Mouse (Mus musculus): Measurements from ENCODE around the gene Kif5c. TPM values are rescaled to one million over a fixed set of nuclear protein-coding genes. Genes with fewer than 3 reads are reported as not detected.
A peak's percentile ranks its signal among the peaks of the same experiment; 100 is the strongest.

Kif5c gene
- polyA plus RNA-seq, 1 experiment from 2014 or later, result 96.4 TPM

- Histone ChIP-seq H3K4me3 (ENCODE audit: low read depth, low read length) (no peak overlapping the region), H3K9me3 (ENCODE audit: control insufficient read depth, low read length) (no peaks in the 10 kb centered on the region), H3K27me3 (ENCODE audit: control insufficient read depth, insufficient read depth, low read length) (no peaks in the 10 kb centered on the region), H3K4me2 (no peak overlapping the region), H3K27ac (ENCODE audit: low read depth, low read length) (no peak overlapping the region), H3K36me3 (ENCODE audit: control insufficient read depth, insufficient read depth, low read length) (peaks cover 7% of the 10 kb centered on the region), H3K9ac (ENCODE audit: low read length) (no peak overlapping the region), H3K4me1 (ENCODE audit: control insufficient read depth, insufficient read depth, low read length) (no peaks in the 10 kb centered on the region)
- WGBS, result 21% methylated on average over 7 of the region's 7 CpGs
- peak; percentile 90 for DNase-seq (ENCODE audit: low spot score, missing footprints)
- ATAC-seq (ENCODE audit: low FRiP score), result peak; percentile 81; the same call in 1 of the 2 replicates
Measured at GRCm38 (mm10) chr2:49727199-49727598, 108.1 kb downstream of the Kif5c start.

DNA sequence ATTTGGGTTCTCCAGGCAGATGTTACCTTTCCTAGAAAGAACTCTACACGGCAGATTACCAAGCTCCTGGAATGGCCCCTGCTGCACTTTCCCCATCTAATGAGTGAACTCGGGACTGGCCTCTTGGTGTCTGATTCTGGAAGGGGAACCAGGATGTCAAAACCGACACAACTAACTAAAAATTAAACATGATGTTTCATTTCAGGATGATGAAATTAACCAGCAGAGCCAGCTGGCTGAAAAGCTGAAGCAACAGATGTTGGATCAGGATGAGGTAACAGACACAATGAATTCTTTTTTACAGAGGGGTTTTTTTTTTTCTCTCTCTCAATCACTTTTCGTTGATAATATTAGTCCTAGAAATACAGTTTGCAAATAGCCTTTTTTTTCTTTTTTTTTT lies 108.6 kb downstream of the Kif5c start:
- Histone ChIP-seq H3K36me3 (ENCODE audit: control insufficient read depth, insufficient read depth, low read length) (peaks cover 7% of the 10 kb centered on the region), H3K9ac (ENCODE audit: low read length) (no peak overlapping the region), H3K4me1 (ENCODE audit: control insufficient read depth, insufficient read depth, low read length) (no peaks in the 10 kb centered on the region), H3K4me2 (no peak overlapping the region), H3K9me3 (ENCODE audit: control insufficient read depth, low read length) (no peaks in the 10 kb centered on the region), H3K27ac (ENCODE audit: low read depth, low read length) (no peak overlapping the region), H3K4me3 (ENCODE audit: low read depth, low read length) (no peak overlapping the region), H3K27me3 (ENCODE audit: control insufficient read depth, insufficient read depth, low read length) (no peaks in the 10 kb centered on the region)
- peak; percentile 70 for DNase-seq (ENCODE audit: low spot score, missing footprints)
- WGBS, result 88% methylated on average over 4 of the region's 4 CpGs
- no peak for ATAC-seq (ENCODE audit: low FRiP score)

DNA sequence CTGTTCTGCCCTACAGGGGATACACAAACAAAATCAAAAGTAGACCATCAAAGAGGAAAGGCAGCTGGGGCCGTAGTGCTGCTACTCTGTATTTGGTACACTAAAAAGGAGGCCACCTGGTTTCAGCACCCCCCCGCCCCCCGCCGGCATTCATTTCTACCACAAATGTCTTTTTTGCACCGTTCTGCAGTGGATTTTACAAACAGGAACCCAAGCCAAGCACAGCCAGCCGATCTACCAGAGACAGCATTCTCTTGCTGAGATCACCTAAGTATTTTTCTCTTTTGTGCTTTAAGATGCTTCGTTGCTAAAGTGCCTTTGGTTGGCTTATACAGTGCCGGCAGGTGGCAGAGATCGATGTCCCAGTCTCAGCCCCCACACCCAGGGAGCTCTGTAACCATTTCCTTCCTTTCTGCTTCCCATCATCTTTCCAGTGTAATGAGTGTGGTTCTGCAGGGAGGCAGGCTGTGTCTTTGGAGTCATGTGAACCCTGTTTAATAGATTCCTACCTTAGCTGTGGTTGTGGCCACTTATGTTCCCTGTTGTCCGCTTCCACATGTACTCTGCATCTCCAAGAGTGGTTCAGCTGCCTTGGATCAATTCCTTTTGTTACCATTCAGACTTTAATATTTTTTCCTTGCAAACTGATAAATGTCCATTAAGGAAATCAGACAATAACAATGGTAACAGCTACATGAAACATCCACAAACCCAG lies 110.0 kb downstream of the Kif5c start:
- H3K27ac ChIP-seq (ENCODE audit: low read depth, low read length), result no peak overlapping the region
- DNase-seq (ENCODE audit: low spot score, missing footprints), result no peak
- no peak for ATAC-seq (ENCODE audit: low FRiP score)
- 90% methylated on average over 10 of the region's 10 CpGs for WGBS
- no peaks in the 10 kb centered on the region for H3K4me1 ChIP-seq (ENCODE audit: control insufficient read depth, insufficient read depth, low read length)
- H3K36me3 ChIP-seq (ENCODE audit: control insufficient read depth, insufficient read depth, low read length), result peaks cover 5% of the 10 kb centered on the region
- no peaks in the 10 kb centered on the region for H3K27me3 ChIP-seq (ENCODE audit: control insufficient read depth, insufficient read depth, low read length)
- no peak overlapping the region for H3K4me2 ChIP-seq
- no peak overlapping the region for H3K4me3 ChIP-seq (ENCODE audit: low read depth, low read length)
- no peak overlapping the region for H3K9ac ChIP-seq (ENCODE audit: low read length)
- no peaks in the 10 kb centered on the region for H3K9me3 ChIP-seq (ENCODE audit: control insufficient read depth, low read length)

DNA sequence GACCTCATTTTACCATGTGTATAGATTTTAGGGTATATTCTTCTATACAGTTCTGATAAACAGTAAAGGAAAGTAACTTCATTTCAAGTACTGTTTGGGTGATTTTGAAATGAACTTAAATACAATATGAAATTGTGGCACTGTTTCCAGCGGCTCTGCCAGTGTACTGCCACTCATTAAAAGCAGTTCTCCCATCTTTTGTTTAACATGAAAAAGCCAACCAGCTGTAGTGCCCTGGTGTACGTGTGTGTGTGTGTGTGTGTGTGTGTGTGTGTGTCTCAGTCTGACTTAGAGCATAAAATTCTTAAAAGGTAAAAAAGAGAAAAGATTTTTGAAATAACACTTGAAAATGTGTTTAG lies 110.5 kb downstream of the Kif5c start:
- Histone ChIP-seq H3K27ac (ENCODE audit: low read depth, low read length) (no peak overlapping the region), H3K27me3 (ENCODE audit: control insufficient read depth, insufficient read depth, low read length) (no peaks in the 10 kb centered on the region), H3K4me3 (ENCODE audit: low read depth, low read length) (no peak overlapping the region), H3K4me1 (ENCODE audit: control insufficient read depth, insufficient read depth, low read length) (no peaks in the 10 kb centered on the region), H3K4me2 (no peak overlapping the region), H3K9ac (ENCODE audit: low read length) (no peak overlapping the region), H3K36me3 (ENCODE audit: control insufficient read depth, insufficient read depth, low read length) (peaks cover 4% of the 10 kb centered on the region), H3K9me3 (ENCODE audit: control insufficient read depth, low read length) (no peaks in the 10 kb centered on the region)
- WGBS, result 89% methylated on average over 2 of the region's 2 CpGs
- DNase-seq (ENCODE audit: low spot score, missing footprints), result no peak
- ATAC-seq (ENCODE audit: low FRiP score), result no peak

- no peak overlapping the region for H3K27ac ChIP-seq (ENCODE audit: low read depth, low read length)
- ATAC-seq (ENCODE audit: low FRiP score), result no peak
- no peak overlapping the region for H3K4me3 ChIP-seq (ENCODE audit: low read depth, low read length)
- no peak overlapping the region for H3K9ac ChIP-seq (ENCODE audit: low read length)
- no peak for DNase-seq (ENCODE audit: low spot score, missing footprints)
- no peak overlapping the region for H3K4me2 ChIP-seq
- no peaks in the 10 kb centered on the region for H3K27me3 ChIP-seq (ENCODE audit: control insufficient read depth, insufficient read depth, low read length)
- no peaks in the 10 kb centered on the region for H3K4me1 ChIP-seq (ENCODE audit: control insufficient read depth, insufficient read depth, low read length)
- H3K9me3 ChIP-seq (ENCODE audit: control insufficient read depth, low read length), result no peaks in the 10 kb centered on the region
- H3K36me3 ChIP-seq (ENCODE audit: control insufficient read depth, insufficient read depth, low read length), result peaks cover 4% of the 10 kb centered on the region
- whole genome bisulfite sequencing, result 58% methylated on average over 5 of the region's 5 CpGs
Measured at GRCm38 (mm10) chr2:49730183-49730582, 111.1 kb downstream of the Kif5c start.

DNA sequence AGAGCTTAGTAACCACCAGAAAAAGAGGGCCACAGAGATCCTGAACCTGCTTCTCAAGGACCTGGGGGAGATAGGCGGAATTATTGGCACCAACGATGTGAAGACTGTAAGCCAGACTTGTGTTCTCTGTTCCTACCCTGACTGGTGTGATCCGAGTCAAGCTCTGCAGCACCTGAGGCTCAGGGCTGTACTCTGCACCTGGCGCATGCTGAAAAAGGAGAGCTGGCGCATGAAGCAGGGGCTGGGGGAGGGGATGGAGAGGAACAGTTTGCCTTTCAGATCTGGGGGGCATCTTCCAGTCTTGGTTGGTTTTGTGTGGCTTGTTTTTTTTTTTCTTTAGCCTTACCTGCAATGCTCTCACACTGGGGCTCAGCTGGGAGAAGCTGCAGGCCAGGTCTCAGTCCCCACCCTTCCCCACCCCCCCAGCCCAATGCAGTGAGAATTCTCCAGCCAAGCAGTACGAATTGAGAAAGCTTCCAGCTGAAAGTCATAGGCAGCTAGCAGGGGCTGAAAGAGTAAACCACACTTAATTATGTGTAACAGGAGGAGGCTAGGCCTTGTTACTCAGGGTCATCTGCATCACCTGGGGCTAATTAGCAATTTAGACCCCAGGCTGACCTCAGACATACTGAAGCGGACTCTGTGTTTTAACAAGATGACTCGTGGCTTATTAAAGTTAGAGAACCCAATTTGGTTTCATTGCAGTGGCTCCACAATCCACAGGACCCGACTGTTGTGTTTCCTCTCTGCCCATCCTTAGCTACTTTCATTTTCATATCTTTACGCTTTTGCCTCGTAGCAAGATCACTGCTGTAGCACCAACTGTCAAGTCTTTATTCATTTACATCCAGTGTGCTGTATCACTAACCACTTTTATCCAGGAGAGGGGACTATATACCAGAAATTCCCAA lies 113.9 kb downstream of the Kif5c start:
- H3K9me3 ChIP-seq (ENCODE audit: control insufficient read depth, low read length), result no peaks in the 10 kb centered on the region
- H3K36me3 ChIP-seq (ENCODE audit: control insufficient read depth, insufficient read depth, low read length), result peaks cover 4% of the 10 kb centered on the region
- DNase-seq (ENCODE audit: low spot score, missing footprints), result no peak
- no peak overlapping the region for H3K4me3 ChIP-seq (ENCODE audit: low read depth, low read length)
- H3K27ac ChIP-seq (ENCODE audit: low read depth, low read length), result no peak overlapping the region
- H3K9ac ChIP-seq (ENCODE audit: low read length), result no peak overlapping the region
- no peaks in the 10 kb centered on the region for H3K27me3 ChIP-seq (ENCODE audit: control insufficient read depth, insufficient read depth, low read length)
- WGBS, result 73% methylated on average over 11 of the region's 11 CpGs
- ATAC-seq (ENCODE audit: low FRiP score), result no peak
- H3K4me2 ChIP-seq, result no peak overlapping the region
- H3K4me1 ChIP-seq (ENCODE audit: control insufficient read depth, insufficient read depth, low read length), result no peaks in the 10 kb centered on the region

DNA sequence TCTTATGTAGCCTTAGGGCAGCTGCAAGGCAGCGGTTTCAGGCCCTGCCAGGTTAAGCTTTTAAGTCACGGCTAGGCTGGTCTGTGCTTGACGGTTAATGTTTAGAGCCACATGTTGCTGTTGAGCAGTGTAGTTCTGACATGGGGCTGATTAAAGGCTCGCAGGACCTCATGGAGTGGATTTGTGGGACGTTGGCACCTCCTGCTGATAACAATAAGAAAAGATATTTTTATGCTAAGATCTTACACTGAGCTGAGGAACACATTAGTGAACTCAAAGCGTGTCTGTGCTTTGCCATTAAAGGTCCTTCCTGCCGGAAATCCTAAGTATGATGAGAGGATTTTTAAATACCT lies 114.5 kb downstream of the Kif5c start:
- no peak overlapping the region for H3K27ac ChIP-seq (ENCODE audit: low read depth, low read length)
- ATAC-seq (ENCODE audit: low FRiP score), result no peak
- peaks cover 2% of the 10 kb centered on the region for H3K36me3 ChIP-seq (ENCODE audit: control insufficient read depth, insufficient read depth, low read length)

GRCm38 (mm10) chr2:49734013-49734780 lies 115.1 kb downstream of the Kif5c start:
- Histone ChIP-seq H3K9me3 (ENCODE audit: control insufficient read depth, low read length) (no peaks in the 10 kb centered on the region), H3K9ac (ENCODE audit: low read length) (no peak overlapping the region), H3K27ac (ENCODE audit: low read depth, low read length) (no peak overlapping the region), H3K4me1 (ENCODE audit: control insufficient read depth, insufficient read depth, low read length) (no peaks in the 10 kb centered on the region), H3K4me2 (no peak overlapping the region), H3K27me3 (ENCODE audit: control insufficient read depth, insufficient read depth, low read length) (no peaks in the 10 kb centered on the region), H3K4me3 (ENCODE audit: low read depth, low read length) (no peak overlapping the region), H3K36me3 (ENCODE audit: control insufficient read depth, insufficient read depth, low read length) (peaks cover 2% of the 10 kb centered on the region)
- peak; percentile 48 for ATAC-seq (ENCODE audit: low FRiP score)
- 60% methylated on average over 7 of the region's 7 CpGs for WGBS
- peak; percentile 95 for DNase-seq (ENCODE audit: low spot score, missing footprints)

More for the DNA sequence above, 114.5 kb downstream of the Kif5c start:
- Histone ChIP-seq H3K9me3 (ENCODE audit: control insufficient read depth, low read length) (no peaks in the 10 kb centered on the region), H3K27me3 (ENCODE audit: control insufficient read depth, insufficient read depth, low read length) (no peaks in the 10 kb centered on the region), H3K4me1 (ENCODE audit: control insufficient read depth, insufficient read depth, low read length) (no peaks in the 10 kb centered on the region), H3K4me2 (no peak overlapping the region), H3K4me3 (ENCODE audit: low read depth, low read length) (no peak overlapping the region), H3K9ac (ENCODE audit: low read length) (no peak overlapping the region)
- WGBS, result 67% methylated on average over 7 of the region's 7 CpGs
- no peak for DNase-seq (ENCODE audit: low spot score, missing footprints)

DNA sequence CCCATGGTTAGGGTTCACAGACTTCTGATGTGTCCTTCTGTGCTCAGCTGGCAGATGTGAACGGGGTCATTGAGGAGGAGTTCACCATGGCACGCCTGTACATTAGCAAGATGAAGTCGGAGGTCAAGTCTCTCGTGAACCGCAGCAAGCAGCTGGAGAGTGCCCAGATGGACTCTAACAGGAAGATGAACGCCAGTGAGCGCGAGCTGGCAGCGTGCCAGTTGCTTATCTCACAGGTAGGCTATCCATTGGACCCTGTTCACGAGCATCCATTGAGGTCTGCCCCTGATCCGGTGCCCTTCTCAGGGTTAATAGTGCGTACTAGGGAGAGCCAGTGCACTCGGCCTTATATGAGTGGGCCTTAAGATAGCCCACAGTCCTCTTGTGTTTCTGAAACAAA lies 116.3 kb downstream of the Kif5c start:
- 92% methylated on average over 13 of the region's 13 CpGs for WGBS
- H3K4me2 ChIP-seq, result no peak overlapping the region
- no peaks in the 10 kb centered on the region for H3K9me3 ChIP-seq (ENCODE audit: control insufficient read depth, low read length)
- H3K9ac ChIP-seq (ENCODE audit: low read length), result no peak overlapping the region
- H3K27me3 ChIP-seq (ENCODE audit: control insufficient read depth, insufficient read depth, low read length), result no peaks in the 10 kb centered on the region
- peaks cover 2% of the 10 kb centered on the region; the same call in 1 of the 2 replicates for H3K36me3 ChIP-seq (ENCODE audit: control insufficient read depth, insufficient read depth, low read length)
- DNase-seq (ENCODE audit: low spot score, missing footprints), result no peak
- no peak overlapping the region for H3K27ac ChIP-seq (ENCODE audit: low read depth, low read length)
- H3K4me3 ChIP-seq (ENCODE audit: low read depth, low read length), result no peak overlapping the region
- H3K4me1 ChIP-seq (ENCODE audit: control insufficient read depth, insufficient read depth, low read length), result no peaks in the 10 kb centered on the region
- ATAC-seq (ENCODE audit: low FRiP score), result no peak
